Mouse (Mus musculus): ENCODE measurements at regions not wholly inside any gene's neighbourhood (a gene's known extent, or its start where the extent isn't known, plus 50 kb on each side); places are given as distances from the start of the nearest gene placed in this dataset.

DNA sequence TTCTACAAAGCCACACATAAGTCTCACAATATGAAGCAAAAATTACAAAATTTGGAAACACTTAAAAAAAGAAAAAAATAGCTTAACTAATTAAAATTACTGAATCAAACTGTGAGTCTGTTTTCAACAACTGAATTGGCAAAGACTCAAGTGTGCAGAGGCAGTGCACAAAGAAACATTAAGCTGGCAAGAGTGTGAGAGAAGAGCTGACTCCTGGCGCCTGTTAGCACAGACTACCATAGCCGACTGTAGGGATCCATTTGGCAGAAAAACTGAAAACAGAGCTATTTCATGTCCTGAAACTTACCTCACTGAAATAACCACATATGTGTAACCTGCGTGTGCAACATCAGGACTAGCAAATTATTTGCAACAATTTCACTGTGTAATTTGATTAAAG, 746.4 kb upstream of the Cypt12 start:
- DNase-seq = no peak

DNA sequence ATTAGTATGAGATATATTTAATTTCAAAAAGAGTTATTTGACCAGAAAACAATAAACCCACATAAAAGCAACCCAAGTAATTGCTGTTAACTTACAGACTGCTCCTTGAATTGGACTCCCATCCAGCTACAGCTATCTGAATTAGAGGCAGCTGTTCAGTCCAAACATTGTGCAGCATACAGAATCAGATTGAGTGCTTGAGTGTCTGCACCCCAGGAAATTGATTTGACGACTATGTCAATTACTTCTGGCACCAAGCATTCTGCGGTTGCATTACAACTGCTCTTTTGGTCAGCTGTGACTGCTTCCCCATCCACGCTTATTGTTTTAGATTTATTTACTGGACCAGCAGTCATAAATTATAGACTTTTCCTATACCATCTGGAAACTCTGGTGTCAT, 734.2 kb upstream of the Cypt12 start:
- DNase-seq = no peak

DNA sequence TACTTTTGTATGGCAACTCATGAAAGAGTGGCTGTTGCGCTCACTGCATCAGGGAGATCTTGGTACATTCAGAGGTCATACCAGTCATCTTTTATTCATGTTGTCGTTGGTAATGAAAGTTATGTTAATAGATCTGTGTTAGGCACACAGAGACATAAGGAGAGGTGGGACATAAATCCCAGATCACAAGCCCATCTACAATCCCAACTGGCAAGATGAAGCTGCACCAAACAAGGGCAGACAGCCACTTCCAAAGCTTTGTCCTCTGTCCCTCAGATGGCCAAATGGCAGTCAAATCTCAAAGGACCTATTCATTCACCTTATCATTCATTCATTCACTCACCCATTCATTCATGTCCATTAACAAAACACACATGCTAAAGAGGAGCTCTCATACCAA, 731.4 kb upstream of the Cypt12 start:
- DNase-seq = no peak

DNA sequence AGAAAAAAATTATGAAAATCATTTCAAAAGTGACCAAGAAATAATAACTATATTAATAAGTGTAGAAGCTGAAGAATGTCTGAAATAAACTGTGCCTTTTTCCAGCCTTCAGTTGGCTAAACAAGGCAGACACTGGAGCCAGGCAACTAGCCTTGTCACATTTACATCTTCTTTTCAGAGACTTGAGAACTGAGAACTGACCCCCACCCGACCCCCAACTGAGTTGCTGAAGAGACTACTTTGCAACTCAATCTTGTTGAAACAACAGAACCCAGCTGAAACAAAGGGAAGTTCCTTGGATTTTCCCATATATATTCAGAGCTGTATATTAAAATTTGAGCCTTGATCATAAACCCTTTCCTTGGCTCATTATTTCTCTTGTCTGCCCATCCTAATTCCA, 709.8 kb upstream of the Cypt12 start:
- no peak for DNase-seq

DNA sequence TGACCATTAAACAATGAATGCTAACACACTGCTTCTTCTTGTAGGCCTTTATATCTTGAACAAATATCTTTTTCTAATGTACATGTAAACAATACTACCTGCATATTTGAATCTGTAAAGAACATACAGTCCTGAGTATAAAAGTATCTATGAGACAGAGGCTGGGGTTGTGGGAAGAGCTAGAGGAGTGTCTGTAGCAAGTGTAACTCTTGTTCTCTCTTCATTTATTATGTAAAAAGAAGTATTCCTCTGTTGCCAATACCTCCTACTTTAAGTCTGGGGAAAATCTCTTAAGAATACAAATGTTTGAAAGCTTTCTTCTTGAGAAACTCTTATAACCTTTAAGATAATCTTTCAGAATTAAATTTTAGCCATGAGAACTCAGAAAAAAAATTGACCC, 689.8 kb upstream of the Cypt12 start:
- DNase-seq = no peak

DNA sequence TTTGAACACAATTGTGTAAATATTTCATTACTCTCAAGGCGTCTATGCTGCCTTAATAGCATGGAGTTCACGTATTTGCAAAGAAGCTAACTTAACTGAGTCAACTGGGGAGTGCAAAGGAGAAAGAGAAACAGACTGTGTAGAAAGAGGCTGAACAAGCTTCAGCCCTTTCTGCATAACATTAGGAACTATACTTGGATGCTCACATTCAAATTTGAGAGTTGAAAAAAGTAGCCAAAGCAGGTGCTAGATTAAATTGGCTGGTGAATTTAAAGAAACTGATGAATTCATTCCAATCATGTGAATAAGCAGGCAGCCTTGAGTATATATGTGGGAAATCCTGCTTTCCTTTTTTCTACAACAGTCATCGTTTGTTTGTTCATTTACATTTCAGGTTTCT, 689.1 kb upstream of the Cypt12 start:
- no peak for DNase-seq

DNA sequence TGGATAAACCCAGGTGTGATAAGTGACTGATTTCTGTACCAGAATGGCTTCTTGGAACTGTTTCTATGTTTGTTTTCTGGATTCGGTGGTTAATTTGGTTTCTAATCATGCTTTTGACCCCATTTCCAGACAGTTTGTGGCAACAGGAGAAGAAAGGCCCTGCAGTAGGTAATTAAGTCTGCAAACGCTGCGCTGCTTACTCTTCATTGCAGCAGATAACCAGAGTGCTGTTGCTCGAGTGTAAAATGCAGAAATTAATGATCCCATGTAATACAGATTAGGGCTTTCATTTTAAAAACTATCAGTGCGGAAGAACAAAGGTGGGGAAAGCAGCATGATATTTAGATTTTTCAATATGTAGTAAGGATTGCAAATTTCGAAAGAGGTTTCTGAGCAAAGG, 667.0 kb upstream of the Cypt12 start:
- no peak for DNase-seq

DNA sequence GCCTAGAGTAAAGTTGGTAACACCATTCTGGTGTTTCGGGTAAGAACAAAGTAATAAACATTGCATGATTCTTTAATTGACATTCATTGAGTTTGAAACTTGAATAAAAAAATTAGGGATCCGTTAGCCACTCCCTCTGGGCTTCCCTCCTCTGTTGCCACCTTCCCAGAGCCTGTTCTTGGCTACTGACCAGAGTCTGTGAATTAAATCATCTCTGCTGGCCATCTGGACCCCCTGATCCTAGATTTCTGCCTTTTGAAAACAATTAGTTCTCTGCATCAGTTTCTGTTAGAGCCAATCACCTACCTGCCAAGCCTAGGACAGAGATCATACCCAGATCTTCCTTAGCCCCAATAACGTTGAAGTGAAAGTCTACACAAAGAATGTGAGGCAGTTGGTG, 665.3 kb upstream of the Cypt12 start:
- DNase-seq = no peak

DNA sequence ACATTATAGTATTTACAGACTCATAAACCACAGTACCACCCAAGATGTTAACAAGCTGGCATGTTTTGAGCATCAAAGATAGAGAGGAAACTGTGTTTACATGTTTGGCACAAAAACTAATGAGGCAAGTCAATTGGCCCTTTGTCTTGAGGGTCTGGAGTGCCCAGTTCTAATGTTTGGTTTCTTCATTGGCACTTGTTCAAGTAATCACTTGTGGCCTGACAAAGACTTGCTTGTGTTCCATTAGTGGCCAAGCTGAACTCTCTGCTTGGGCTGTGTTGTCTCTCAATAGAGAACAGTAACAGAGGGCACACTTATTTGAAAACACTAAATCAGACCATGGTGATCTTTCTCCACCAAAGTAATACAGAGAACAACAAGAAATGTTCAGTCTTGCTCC, 630.7 kb upstream of the Cypt12 start:
- no peak for DNase-seq

DNA sequence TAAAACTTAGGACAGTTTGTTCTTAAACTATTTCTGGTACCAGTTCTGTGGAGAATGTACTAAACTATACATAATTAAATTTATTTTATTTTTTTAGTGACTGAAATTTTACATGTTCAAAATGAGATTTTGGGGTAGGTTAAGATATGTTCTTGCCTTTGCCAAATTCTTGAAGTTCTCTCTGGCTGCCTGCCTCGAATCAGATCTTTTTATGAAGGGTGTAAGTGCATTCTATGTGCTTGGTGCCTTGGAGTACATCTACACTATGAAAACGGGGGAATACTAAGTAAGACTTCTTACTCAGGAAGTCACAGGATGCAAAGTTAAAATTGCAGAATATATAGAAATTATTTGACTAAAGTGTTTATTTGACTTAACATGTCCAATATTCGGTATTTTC, 629.8 kb upstream of the Cypt12 start:
- DNase-seq = no peak

DNA sequence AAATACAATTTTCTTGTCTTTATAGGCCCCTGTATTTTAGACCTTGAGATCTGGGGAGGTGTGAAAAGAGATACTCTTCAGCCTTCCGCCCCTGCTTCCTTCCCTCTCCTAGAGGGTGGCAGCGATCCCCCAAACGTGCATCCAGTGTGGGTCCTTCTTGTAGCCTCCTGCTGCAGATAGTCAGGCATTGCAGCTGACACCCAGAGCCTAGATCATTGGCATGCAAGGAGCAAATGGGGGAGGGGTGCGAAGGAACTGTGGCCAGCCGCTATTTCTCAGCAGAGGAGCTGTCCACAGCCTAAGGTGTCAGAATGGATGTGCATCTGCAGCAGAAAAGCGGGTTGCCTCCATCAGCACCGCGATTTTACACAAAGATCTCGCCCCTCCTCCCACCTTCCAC, 629.0 kb upstream of the Cypt12 start:
- DNase-seq = peak; percentile 3

DNA sequence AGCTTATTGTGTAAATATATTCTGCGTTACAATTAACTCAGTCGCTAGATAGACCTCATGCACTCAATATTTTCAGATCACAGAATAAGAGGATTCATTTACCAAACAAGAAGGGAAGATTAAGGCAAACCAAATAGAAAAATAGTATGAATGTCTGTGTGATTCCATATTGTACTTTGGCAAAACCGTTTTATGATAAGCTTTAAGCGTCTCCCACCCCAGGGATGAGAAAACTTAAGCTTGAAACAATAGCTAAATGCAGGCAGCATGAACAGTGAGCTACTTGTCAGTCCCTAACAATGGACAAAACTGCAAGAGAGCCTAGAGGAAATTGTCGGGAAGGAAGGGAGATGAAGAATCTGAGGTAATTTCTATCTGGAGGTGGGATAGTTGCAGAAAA, 628.3 kb upstream of the Cypt12 start:
- no peak for DNase-seq

DNA sequence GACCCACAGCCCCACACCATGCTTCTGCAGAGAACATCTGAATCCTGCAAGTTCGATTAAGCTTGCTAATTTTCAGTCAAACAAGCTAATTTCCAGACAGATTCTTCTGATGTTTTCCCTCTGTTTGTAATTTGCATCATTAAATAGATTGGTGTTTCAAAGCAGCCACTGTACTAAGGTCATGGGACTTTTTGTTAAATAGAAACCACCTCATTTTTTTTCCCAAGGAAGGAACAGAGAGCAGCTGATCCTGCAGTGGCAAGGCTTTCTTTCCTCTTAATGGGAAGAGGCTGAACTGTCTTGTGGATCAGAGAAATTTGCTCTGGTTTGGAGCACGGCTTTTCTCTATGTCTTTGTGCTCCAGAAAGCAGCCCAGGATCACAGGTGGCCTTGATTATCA, 625.9 kb upstream of the Cypt12 start:
- no peak for DNase-seq

DNA sequence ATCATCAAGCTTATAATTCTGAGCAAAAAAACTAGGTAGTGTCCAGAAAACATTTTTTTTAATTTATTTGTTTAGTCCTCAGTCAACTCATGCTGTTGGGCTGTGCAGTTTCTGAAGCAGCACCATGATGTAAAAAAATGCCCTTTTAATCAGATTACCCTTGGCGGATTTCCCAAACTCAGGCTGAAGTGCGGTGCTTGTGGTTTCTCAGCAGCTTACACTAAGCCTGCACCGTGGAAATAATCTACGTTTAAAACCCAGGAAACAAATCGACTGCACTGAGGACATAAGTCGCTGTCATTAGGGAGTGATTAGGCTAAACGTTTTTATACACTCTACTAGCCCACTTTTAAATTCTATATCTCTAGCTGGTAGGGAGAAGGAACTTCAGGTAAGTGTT, 623.4 kb upstream of the Cypt12 start:
- no peak for DNase-seq

DNA sequence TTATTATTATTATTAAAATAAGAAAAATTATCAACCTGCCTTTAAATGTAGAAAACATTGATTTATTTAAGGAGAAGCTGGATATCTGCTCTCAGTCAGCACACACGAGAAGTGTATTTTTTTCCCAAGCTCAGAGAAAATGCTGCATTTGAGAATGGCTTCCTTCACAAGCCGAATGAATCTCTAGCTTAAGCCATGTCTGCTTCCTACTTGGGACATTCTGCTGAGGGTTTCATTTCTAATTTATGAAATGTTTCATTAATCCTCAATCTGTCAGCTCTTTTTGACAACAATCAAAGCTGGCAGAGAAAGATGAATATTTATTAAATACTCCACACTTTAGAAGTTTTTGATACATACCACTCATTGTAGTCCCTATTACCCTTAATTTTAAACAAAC, 622.4 kb upstream of the Cypt12 start:
- no peak for DNase-seq

DNA sequence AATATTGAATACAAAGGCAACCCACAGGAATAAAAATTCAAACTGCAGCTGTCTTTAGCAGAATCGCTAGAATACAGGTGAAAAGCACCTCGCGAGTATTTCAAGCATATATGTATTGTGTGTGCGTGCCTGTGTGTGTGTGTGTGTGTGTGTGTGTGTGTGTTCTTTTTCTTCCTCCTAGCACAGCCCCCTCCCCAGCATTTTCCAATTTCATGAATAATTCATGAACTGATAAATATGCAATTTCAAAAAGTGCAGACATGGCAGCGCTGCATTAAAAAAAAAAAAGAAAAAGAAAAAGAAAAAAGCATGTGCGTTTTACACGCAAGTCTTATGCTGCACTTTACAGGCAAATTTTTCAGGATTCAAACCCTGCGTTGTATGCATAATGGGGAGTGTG, 621.9 kb upstream of the Cypt12 start:
- no peak for DNase-seq

DNA sequence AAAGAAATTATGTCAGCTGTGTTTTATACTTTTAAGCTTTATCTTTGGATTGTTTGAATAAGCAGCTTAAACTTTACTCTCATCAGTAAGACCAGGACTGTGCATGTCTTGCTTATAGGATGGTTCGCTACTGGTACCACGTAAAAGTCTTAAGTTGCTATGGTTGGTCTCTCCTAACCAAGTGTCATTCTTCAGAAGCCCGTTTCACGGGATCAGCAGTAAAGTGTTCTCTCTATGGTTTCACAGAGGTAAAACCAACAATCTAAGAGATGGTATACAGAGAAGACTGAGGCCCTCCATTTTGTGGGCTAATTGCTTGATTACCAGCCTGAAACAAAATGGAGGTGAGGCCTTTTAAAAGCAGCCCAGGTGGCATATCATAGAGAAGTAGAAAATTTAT, 621.4 kb upstream of the Cypt12 start:
- no peak for DNase-seq

DNA sequence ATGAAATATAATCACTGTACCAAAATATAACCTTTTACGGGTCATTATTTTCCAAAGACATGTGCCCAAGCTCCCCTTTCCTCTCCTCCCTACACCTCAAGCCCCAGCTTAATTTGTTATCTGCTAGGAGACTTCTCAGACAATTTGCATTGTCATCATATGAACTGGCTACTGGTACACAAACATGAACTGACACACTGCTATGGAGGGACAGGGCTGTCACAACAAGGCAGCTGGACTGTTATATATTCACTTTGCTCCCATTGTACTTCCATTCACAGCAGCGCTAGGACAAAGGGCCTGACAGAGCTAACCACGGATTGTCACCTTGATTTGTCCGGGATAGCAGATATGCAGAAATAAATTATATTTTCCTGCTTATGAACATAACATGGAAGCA, 620.5 kb upstream of the Cypt12 start:
- no peak for DNase-seq

DNA sequence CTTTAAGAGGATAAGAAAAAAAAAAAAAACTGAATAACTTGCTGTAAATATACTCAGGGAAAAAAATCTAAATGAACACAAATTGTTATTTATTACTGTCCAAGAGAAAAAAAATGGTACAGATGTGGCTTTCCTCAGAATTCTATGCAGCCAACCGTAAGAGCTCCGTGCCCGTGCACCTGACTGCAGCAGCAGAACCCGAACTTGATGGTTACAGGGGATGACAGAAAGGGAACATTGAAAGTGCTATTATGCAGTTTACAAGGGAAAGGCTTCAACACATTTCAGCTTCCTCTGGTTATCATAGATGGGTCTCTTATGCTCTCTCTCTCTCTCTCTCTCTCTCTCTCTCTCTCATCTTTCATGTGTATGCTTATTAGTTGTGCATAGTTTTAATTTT, 618.8 kb upstream of the Cypt12 start:
- no peak for DNase-seq

DNA sequence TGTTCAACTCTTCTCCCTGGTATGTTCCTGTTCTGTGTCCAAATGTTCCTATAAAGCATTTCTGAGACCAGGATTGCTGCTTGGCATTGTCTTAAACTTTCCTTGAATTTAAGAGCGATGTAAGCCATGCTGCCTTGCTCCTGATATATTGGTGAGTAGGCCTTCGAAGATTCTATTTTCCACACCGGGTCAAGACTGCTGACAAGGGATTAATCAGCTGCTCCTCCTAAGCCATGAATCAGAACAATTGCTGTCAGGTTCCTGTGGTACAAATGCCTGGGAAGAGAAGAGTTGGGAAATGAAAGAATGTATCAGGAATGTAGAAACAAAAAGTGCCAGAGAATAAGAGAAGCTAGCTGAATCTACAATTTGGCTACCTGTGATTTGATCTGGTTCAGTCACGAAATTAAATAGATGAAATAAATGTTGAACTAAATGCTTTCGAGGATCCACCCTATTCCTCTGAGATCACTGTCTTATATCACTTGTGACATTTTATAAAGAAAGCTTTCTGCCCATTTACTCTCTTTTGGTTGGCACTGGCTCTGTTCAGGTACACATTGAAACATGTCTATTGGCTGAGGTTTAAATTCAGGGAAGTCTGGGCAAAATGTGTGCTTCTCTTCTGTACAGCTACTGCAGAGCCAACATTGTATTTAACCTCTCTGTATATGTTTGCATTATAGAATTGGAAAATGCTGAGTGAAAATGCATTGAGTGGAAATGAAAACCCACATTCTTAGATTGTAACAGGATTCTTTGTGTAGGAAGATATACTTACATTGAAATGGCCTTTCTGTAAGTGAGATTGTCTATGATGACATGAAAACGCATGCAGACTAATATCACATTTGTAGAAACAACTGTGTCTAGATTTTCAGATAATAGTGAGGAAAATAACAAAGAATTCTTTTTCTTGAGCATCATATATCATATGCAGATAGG, 617.5 kb upstream of the Cypt12 start:
- no peak for DNase-seq

DNA sequence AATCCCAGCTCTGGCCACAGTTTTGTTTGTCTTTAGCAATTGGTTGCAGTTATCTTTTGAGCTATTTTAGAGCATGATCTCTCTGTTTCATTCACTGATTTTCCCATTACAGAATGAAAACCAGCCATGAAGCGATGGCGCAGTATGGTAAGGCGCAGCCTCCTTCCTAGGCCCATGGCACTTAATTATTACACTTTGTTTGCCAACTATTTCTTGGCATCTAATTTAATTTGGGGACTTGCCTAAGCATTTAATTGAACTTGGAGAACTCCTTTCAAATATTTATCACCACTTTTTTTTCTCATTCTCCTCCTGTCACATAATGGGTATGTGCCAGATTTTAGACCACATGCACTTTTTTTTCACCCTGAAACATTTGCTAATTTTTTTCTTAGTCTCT, 588.0 kb upstream of the Cypt12 start:
- DNase-seq = no peak

Measured in adrenal gland, postnatal 14 days (tissue).